Mouse (Mus musculus) stomach, embryonic 16.5 days (tissue): Measurements from ENCODE around the gene Chrm4. TPM values are rescaled to one million over a fixed set of nuclear protein-coding genes. Genes with fewer than 3 reads are reported as not detected.

Experiments used
- ATAC-seq: fragments of 200-750 bp; cut with Nextera tagmentation; 2 replicates; pipeline ENCODE4 v1.8.0; 2017; ENCODE audit warnings: moderate number of reproducible peaks, moderate TSS enrichment; ENCODE audit not compliant: insufficient read depth, low FRiP score
- H3K27ac ChIP-seq: fragments of 300-500 bp; sonication (generic); 2 replicates; pipeline ENCODE4 v1.5.1; 2014; ENCODE audit warnings: low read length
- H3K27me3 ChIP-seq: fragments of 300-500 bp; sonication (generic); 2 replicates; pipeline ENCODE4 v1.6.1; 2014; ENCODE audit warnings: low read length, control low read depth, mixed read lengths; ENCODE audit not compliant: control insufficient read depth, insufficient read depth
- H3K36me3 ChIP-seq: fragments of 300-500 bp; sonication (generic); 2 replicates; pipeline ENCODE4 v1.6.1; 2014; ENCODE audit warnings: low read length; ENCODE audit not compliant: control insufficient read depth, insufficient read depth
- H3K4me1 ChIP-seq: fragments of 300-500 bp; sonication (generic); 2 replicates; pipeline ENCODE4 v1.6.1; 2014; ENCODE audit warnings: low read length, control low read depth, mixed read lengths; ENCODE audit not compliant: control insufficient read depth, insufficient read depth
- H3K4me2 ChIP-seq: fragments of 300-500 bp; sonication (generic); 2 replicates; pipeline ENCODE4 v1.6.1; 2014; ENCODE audit warnings: low read depth, low read length, mixed read lengths
- H3K4me3 ChIP-seq: fragments of 300-500 bp; sonication (generic); replicated peaks from 2 replicates; pipeline ENCODE4 v1.5.1; 2014; ENCODE audit warnings: mild to moderate bottlenecking, low read length
- H3K9ac ChIP-seq: fragments of 300-500 bp; sonication (generic); 2 replicates; pipeline ENCODE4 v1.6.1; 2014; ENCODE audit warnings: low read length
- H3K9me3 ChIP-seq: fragments of 300-500 bp; sonication (generic); replicated peaks from 2 replicates; pipeline ENCODE4 v1.6.1; 2016; ENCODE audit warnings: low read length, control low read depth; ENCODE audit not compliant: control insufficient read depth
- WGBS: fragments of 180-500 bp; shearing (Covaris S2); extraction: QIAGEN DNeasy Blood & Tissue Kit; methylation state at CpG from one replicate; pipeline ENCODE4 v1.1.7; 2014; 5-methylcytosine and 5-hydroxymethylcytosine counted together
- polyA plus RNA-seq: library from polyadenylated mRNA; unstranded; fragments of >200 nt; fragmentation: Nextera tagmentation; extraction: Ambion mirVana; gene quantifications from 2 replicates; pipeline ENCODE4 v1.2.1, GENCODE M21; 2015

Chrm4 gene
- polyA plus RNA-seq, 1 experiment from 2014 or later = 0.27 TPM

GRCm38 (mm10) chr2:91964610-91965204, 37.7 kb downstream of the Chrm4 start:
- Histone ChIP-seq H3K9ac (peak overlapping the region; percentile 62), H3K4me2 (peak overlapping the region; percentile 50), H3K27ac (peak overlapping the region; percentile 78), H3K36me3 (no peaks in the 10 kb centered on the region), H3K4me3 (peak overlapping the region; percentile 71), H3K9me3 (no peaks in the 10 kb centered on the region), H3K4me1 (peaks cover 23% of the 10 kb centered on the region), H3K27me3 (no peaks in the 10 kb centered on the region)
- no peak for ATAC-seq
- WGBS = 64% methylated on average over 3 of the region's 3 CpGs

- peak overlapping the region; percentile 78 for H3K27ac ChIP-seq
Measured at GRCm38 (mm10) chr2:91965417-91965816, 38.4 kb downstream of the Chrm4 start.

GRCm38 (mm10) chr2:91966367-91966766, 39.3 kb downstream of the Chrm4 start:
- no peak for ATAC-seq
- H3K4me2 ChIP-seq = no peak overlapping the region
- H3K4me3 ChIP-seq = no peak overlapping the region
- no peaks in the 10 kb centered on the region for H3K9me3 ChIP-seq
- no peak overlapping the region for H3K27ac ChIP-seq
- H3K4me1 ChIP-seq = peaks cover 22% of the 10 kb centered on the region
- no peaks in the 10 kb centered on the region for H3K27me3 ChIP-seq
- H3K9ac ChIP-seq = no peak overlapping the region
- no peaks in the 10 kb centered on the region for H3K36me3 ChIP-seq
- WGBS = 85% methylated on average over 5 of the region's 5 CpGs

More at GRCm38 (mm10) chr2:91965417-91965816, 38.4 kb downstream of the Chrm4 start:
- no peaks in the 10 kb centered on the region for H3K27me3 ChIP-seq
- 17% methylated on average over 20 of the region's 20 CpGs for WGBS
- H3K4me1 ChIP-seq = peaks cover 17% of the 10 kb centered on the region
- no peaks in the 10 kb centered on the region for H3K36me3 ChIP-seq
- H3K4me3 ChIP-seq = peak overlapping the region; percentile 71
- H3K4me2 ChIP-seq = peak overlapping the region; percentile 50
- no peak for ATAC-seq
- peak overlapping the region; percentile 62 for H3K9ac ChIP-seq
- H3K9me3 ChIP-seq = no peaks in the 10 kb centered on the region

GRCm38 (mm10) chr2:91967962-91968361, 40.9 kb downstream of the Chrm4 start:
- Histone ChIP-seq H3K9me3 (no peaks in the 10 kb centered on the region), H3K27ac (peak overlapping the region; percentile 51), H3K4me2 (no peak overlapping the region), H3K9ac (no peak overlapping the region), H3K4me3 (no peak overlapping the region), H3K27me3 (no peaks in the 10 kb centered on the region), H3K4me1 (peaks cover 13% of the 10 kb centered on the region), H3K36me3 (no peaks in the 10 kb centered on the region)
- no peak for ATAC-seq
- WGBS = 54% methylated on average over 11 of the region's 11 CpGs

GRCm38 (mm10) chr2:91971231-91972097, 44.4 kb downstream of the Chrm4 start:
- no peak overlapping the region for H3K4me3 ChIP-seq
- peaks cover 20% of the 10 kb centered on the region for H3K27me3 ChIP-seq
- H3K27ac ChIP-seq = peak overlapping the region; percentile 79
- no peaks in the 10 kb centered on the region for H3K9me3 ChIP-seq
- H3K9ac ChIP-seq = peak overlapping the region; percentile 40
- WGBS = 24% methylated on average over 21 of the region's 21 CpGs
- 0 out of 2 replicates have a peak, but pooled peaks have one; percentile 12 for ATAC-seq
- H3K4me2 ChIP-seq = peak overlapping the region; percentile 33; the same call in 1 of the 2 replicates
- H3K4me1 ChIP-seq = peaks cover 23% of the 10 kb centered on the region
- no peaks in the 10 kb centered on the region for H3K36me3 ChIP-seq

GRCm38 (mm10) chr2:91972121-91972566, 45.1 kb downstream of the Chrm4 start:
- Histone ChIP-seq H3K4me1 (peaks cover 23% of the 10 kb centered on the region), H3K4me2 (peak overlapping the region; percentile 33; the same call in 1 of the 2 replicates), H3K27me3 (peaks cover 25% of the 10 kb centered on the region), H3K9me3 (no peaks in the 10 kb centered on the region), H3K36me3 (no peaks in the 10 kb centered on the region), H3K27ac (peak overlapping the region; percentile 79), H3K9ac (no peak overlapping the region), H3K4me3 (no peak overlapping the region)
- WGBS = 29% methylated on average over 13 of the region's 13 CpGs
- peak; percentile 43; the same call in 1 of the 2 replicates for ATAC-seq

GRCm38 (mm10) chr2:91973416-91974135, 46.5 kb downstream of the Chrm4 start:
- Histone ChIP-seq H3K4me1 (peaks cover 28% of the 10 kb centered on the region), H3K27ac (no peak overlapping the region), H3K4me3 (no peak overlapping the region), H3K9me3 (no peaks in the 10 kb centered on the region), H3K36me3 (no peaks in the 10 kb centered on the region), H3K4me2 (no peak overlapping the region), H3K27me3 (peaks cover 25% of the 10 kb centered on the region), H3K9ac (no peak overlapping the region)
- no peak for ATAC-seq
- 59% methylated on average over 7 of the region's 7 CpGs for WGBS

GRCm38 (mm10) chr2:91975581-91976541, 48.8 kb downstream of the Chrm4 start, which contains the start of gene Dgkz:
TSS of gene Dgkz (minus strand) at chr2:91975864.
- Histone ChIP-seq H3K27me3 (peaks cover 25% of the 10 kb centered on the region), H3K36me3 (no peaks in the 10 kb centered on the region), H3K4me2 (peak within 1 kb of the TSS; percentile 70), H3K9ac (peak within 1 kb of the TSS; percentile 62), H3K9me3 (no peaks in the 10 kb centered on the region), H3K27ac (no peak within 1 kb of the TSS), H3K4me3 (peak within 1 kb of the TSS; percentile 45), H3K4me1 (peaks cover 30% of the 10 kb centered on the region)
- 3% methylated on average over 78 of the region's 79 CpGs for WGBS
- ATAC-seq = no peak
